Mouse (Mus musculus) fibroblast of lung, adult 2 months (primary cell): ENCODE measurements around the gene Cpne6.

Experiments used
- DNase-seq: peaks from one replicate; pipeline ENCODE4 v3.0.0-alpha.2; 2011; ENCODE audit warnings: low read depth

Cpne6 gene

DNA sequence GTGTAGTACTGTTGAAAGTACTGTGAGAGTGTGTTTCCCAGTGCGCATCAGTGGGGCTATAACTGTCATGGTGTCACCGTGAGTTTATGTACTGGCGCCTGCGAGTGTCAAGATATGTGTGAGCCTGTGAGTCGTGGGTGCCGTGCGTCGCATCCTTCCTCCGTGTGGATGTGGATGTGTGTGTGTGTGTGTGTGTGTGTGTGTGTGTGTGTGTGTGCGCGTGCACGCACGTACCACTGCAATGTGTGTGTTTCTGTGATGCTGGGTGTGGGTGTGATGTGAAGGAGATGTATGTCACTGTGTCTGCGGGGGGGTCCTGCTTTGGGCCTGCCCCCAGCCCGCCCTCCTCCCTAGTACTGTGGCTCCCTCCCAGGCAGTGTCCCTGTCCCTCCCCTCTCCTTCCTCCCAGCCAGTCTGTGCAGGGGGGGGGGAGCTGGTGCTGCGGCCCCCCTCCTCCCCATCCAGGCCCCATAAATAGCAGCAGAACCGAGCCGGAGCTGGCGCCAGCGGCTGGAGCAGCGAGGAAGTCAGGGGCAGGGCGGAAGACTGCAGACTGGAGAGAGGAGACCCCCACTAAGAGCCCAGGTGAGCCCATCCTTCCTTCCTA lies at the start of gene Cpne6:
Gene Cpne6, plus strand, starts transcription at position 321 of the 607 bp plus-strand sequence.
- DNase-seq: no peak

DNA sequence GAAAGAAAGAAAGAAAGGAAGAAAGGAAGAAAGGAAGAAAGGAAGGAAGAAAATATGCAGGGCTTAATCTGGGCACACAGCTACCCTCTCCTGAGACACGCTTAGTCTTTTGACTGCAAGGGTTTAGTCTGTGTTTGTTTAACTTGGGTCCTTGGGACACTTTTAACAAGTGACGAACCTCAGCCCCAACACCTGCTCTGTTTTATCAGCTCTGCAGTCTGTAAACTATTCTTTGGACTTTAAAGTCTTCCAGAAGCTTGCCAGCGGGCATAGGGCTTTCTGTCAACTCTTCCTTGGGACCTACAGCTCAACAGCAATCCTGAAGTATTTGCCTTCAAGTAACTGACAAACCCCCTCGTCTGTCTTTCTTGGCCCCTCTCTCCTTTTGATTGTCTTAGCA lies 48.5 kb upstream of the Cpne6 start:
- DNase-seq: no peak

DNA sequence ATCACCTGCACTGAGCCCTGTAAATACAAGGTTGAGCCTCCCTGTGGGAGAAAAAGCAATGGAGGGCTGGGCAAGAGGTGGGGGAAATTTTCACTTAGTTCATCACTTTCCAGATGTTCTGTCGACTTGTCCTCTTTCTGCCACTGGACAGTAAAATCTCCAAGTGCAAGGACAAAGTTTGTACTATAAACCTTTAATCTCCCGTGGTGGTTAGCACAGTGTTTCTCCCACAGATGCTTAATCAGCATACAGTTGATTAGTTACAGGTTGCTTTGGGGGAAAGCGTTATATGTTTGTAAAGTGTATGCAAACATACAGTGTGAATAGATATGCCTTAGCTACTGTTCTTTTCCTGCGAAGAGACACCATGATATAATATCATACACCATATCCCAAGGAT lies 43.8 kb upstream of the Cpne6 start:
- no peak for DNase-seq

DNA sequence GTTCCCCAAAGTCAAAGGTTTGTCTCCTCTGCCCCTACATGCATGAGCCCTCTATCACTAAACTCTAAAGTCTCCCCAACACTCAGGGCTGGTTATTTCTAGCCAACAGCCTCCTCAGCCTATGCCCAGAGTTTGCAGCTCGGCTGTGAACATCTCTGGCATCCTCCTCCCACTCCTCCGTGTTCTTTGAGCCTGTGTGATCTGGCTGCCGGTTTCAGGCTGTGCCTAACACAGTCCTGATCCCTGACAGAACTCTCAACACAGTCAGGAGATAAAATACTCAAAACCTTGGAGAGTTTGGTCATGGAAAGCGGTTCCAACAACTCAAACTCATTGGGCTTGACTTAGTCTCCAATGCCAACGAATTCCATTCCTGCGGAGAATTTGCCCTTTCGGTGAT lies 43.1 kb upstream of the Cpne6 start:
- DNase-seq: no peak

DNA sequence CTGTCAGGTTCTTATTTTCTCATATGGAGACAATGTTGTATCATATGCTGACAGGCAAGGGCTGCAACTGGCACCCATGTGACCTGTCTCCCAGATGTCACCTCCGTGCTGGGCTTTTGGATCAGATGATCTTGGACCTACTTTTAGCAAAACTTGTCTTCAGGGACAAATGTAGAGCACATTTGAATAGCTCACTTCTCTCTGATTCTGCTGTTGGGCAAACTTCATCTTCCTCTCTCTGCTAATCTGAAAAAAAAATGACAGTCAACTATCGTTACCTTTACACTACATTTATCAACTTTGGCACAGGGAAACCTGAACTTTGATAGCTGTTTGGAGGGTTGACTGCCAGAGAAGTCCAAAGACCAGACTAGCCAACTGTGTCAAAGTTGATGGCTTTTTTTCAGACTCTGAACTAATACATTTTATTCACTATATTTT lies 41.9 kb upstream of the Cpne6 start:
- no peak for DNase-seq

DNA sequence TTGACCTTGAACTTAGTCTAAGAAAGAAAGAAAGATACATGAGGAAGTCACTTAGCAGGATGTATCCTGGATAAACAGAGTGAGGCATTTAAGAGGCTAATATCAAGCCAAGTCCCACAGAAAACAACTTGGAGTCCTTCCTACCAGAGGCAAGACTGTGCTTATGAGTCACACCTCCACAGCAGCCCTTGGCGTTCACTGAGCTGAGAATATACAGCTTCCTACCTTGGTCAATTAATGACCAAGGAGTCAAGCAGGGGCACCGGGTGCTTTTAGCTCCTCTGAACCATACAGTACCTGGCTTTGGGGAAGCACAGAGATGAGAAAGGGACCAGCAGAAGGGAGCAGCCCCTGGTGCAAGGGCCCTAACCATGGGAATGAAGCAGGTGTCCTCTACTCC lies 41.2 kb upstream of the Cpne6 start:
- no peak for DNase-seq

DNA sequence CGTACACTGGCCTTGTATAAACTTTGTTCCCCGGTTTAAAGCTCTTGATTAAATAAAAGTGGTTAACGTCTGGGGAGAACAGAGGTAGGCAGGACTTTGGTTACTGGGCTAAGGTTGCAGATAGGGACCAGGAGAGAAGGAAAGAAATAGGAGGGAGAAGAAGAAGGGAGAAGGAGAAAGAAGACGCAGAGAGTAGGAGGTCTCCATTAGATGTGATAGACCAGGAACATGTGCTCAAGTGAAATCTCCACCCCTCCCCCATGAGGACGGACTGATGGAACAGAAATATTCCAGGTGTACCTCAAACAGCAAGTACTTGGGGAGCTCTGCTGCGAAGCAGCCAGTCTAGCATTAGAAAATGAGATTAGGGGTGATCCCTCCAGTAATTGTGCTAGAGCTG lies 40.4 kb upstream of the Cpne6 start:
- no peak for DNase-seq

DNA sequence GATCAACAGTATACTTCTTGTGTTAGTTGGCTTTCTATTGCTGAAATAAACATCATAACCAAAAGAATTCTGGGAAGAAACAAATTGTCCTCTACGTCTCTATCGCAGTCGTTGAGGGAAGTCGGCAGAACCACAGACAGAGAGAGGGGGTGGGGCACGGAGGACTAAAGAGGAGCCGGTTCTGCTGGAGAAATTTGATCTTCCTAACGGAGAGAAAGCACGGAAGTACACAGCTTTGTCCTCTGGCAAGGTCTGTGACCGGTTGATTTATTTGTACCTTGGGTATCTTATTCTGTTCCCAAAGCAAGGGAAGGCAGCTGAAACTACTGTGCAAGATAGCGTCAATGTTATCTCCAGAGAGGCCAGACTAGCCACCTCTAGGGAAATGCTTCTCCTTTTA lies 39.4 kb upstream of the Cpne6 start:
- DNase-seq: no peak

DNA sequence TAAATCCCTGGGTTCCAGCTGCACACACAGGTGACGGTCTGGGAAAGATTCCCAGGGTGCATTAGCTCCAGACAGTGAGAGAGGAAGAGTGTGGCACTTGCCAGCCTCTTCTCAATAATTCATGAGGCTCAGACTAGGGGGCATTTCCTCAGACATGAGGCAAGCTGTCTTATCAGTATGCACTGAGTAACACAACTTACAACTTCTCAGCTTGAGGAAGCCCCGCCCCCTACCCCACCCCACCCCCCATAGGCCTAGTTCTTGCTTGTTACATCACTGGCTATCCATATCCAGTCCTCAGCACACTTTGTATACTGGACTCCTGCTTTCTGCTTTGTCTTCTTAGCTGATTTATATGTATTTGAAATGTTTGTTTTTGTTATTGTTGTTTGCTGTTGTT lies 34.6 kb upstream of the Cpne6 start:
- no peak for DNase-seq

DNA sequence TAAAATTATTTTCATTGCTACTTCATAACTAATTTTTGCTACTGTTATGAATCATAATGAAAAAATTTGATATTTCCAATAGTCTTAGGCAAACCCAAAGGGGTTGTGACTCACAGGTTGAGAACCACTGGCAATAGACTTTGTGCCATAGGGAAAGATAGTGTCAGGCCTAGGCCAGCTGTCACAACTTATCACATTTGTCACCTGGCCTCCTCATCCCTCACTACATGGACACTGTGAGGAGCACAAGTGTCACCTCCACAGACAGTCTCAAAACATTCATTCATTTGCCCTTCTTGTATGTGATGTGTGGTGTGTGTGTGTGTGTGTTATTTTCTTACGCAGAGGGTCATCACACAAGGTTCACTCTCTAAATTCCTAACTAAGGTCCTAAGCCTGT lies 32.8 kb upstream of the Cpne6 start:
- DNase-seq: no peak

DNA sequence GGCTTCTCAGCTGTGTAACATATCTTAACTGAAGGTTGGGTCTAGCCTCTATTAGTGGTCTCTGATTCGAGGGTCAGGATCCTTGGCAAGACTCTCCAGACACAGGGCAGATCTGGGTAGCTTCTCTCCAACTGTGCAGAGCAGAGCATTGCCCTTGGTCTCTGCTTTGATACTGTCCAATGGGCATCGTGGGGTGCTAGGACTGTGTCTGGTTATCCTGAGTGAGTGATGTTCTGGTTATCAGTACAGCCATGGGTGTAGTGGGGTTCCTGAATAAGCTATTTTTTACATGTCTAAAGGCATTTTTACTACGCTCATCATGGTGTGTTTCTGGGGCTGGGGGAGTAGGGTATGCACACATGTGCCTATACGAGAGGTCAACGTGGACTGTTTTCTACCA lies 32.4 kb upstream of the Cpne6 start:
- DNase-seq: no peak

DNA sequence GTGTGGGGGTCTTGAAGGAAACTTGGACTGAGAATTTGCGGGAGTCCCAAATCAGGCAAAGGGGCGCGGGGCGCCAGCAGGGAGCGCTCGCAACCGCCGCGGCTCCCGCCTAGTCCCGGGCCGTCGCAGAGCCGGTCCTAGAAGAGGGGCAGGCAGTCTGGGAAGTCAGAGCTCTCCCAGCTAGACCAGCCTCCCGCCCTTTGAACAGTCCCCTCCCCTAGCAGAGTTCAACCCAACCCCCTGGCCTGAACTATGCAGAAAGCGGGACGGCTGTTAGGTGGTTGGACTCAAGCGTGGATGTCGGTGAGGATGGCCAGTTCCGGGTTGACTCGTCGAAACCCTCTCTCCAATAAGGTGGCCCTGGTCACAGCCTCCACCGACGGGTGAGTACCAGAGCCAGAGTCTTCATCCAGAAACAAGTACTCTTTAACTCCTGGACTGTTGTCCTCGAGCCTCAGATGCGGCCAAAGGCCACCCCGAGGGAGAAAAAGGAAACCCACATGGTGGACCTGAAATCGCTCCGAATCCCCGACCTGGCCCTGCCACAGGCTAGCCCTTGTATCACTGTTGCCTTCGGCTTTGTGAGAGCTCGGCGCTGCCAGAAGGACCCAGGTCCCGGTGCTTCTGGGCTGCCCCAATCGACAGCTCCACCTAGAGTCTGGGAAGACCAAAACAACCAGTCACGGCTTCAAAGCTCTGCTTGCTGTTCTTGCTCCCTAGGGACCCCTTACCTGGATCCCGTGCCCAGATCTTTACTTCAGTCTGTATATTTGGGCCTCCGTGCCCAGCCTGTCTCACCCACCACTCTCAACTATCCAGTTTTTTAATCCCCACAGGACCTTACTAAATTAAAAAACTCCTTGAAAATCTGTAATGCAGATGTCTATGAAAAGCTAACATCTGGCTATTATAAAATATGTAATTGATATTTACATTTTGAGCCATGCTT lies 31.3 kb upstream of the Cpne6 start, which contains the start of gene Dhrs4:
Gene Dhrs4, plus strand, starts transcription at position 108 of the 949 bp plus-strand sequence.
- peak; percentile 70 for DNase-seq

DNA sequence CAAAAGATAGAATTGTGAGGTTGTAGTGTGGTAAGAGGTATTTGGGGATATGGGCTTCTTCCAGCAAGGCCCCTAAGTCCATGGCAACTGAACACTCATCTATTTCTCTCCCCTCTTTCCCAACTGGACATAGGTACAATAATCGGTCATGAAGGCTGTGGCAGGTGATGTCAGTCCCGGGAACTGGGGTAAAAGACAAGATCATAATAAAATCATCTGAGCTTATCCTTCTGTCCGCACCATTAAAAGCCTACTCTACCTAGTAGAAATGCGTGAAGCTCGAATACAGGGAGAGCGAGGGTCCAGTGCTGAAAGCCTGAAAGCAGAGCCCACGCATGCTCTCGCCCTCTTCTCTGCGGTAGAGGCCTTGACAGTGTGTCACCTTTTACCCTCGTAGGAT lies 30.6 kb upstream of the Cpne6 start:
- no peak for DNase-seq

DNA sequence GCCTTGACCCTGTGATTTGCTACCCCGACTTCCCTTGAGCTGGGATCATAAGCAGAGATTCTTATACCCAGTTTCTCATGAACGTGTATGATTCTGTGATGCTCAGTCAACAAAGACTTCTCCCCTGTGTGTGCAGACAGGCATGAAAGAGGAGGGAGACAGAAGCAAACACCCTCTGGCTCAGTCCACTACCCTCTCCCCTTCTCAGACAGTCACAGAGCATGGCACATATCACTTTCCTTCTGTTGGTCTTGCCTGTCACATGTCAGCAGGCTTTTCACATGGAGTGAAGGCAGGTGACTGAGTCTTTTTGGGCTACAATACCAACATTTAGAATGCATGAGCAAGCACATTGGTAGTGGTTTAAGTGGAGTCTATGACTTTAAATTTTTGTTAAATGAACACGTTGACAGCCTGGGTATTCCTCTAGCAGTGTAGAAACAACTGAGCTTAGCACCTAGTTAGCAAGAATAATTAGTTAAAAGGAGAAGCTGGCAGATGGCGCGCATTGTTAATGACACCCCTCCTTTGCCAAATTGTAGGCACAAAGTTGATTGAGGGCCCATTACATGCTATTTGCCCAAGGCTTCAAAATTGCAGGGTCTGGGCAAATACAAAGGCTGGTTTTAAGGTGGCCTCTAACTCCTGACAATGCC lies 25.7 kb upstream of the Cpne6 start:
- DNase-seq: no peak

DNA sequence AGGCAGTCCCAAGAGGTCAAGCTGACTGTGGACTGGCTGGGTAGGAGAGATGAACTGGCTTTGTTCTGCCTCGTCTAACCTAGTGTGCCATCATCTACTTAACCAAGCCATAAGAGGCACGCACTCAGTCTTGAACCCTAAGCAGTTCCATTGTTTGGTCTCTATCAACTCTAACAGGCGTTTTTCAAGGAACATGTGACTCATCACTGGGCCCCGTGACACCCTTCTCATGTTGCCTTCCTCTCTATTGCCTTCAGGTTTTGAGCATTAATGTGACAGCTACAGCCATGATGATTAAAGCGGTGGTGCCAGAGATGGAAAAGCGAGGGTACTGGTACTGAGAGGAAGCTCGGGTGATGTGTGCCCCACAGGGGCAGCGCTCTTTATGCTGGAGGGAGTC lies 23.4 kb upstream of the Cpne6 start:
- no peak for DNase-seq

DNA sequence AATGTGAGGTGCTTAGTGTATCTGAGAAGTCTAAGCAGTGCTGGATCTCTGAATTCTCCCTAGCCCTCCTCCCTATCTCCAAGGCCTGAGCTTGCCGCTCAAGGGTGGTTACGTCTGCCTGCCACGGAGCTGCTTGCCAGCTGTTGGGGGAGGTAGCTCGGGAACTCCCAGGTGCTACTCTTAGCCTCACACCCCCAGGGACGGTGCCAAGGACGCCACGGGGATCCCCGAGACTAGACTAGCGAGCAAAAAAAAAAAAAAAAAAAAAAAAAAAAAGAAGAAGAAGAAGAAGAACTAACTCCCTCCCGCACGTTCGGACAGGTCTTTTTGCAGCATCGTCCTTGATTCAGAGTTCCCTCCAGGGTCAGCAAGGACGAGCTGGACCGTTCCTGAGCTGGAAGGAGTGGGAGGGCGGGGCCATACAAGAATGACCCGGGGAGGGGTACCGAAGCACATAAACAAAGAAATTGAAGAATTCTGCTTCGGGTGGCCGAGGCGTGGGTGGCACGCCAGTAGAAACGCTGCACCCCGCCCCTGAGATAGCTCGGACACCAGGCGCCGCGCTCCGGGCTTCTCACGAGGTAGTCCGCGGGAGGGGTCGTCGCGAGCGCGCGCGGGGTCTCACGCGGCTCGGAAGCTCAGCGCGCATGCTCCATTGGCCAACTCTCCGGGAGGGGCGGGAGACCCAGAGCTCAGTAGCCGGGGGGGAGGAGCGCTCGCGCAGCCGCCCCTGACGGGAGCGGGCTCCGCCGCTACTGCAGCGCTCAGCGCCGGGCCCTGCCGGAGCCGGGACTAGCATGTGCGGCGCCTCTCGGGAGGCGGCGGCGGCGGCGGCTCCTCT lies 19.7 kb upstream of the Cpne6 start, which contains the start of gene Carmil3:
Gene Carmil3, plus strand, starts transcription at position 291 of the 841 bp plus-strand sequence.
- no peak for DNase-seq

DNA sequence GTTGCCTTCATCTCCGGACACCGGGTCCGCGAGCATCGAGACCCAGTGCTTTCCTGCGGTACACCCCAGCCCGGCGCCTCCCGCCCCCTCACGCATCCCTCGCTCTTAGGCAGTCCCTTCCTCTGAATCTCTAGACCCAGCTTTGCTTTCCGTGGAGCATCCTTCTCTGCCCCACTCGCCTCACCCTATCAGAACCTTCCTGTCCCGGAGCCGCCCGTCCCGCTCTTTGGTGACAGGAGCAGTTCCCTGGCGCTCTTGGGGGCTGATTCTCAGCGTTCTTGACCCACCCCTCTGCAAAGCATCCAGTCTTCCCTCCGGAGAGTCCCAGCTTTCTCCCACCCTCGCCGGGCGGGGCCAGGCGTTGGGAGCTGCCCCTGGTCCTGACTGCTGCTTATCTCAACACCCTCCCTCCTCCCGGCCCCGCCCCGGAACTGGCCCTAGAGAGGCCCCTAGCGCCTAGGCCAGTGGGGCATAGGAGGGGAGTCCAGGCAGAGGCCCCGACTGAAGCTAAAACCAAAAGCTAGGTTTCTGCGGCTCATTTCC lies 18.9 kb upstream of the Cpne6 start:
- DNase-seq: no peak

DNA sequence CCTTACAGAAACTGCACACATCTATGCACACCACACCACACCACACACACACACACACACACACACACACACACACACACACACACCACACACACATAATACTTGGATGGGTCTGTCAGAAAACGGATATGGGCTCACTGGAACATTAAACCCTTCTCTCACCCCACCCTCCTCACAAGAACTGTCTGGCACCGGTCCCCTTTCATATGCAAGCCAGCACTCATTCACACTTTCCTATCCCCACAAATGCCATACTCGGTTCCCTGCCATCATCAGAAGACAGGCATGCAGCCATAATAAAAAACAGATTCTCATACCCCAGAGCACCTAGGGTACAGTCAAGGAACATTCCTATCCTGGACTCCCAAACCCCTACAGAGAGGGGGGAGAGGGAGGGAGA lies 18.1 kb upstream of the Cpne6 start:
- DNase-seq: no peak

DNA sequence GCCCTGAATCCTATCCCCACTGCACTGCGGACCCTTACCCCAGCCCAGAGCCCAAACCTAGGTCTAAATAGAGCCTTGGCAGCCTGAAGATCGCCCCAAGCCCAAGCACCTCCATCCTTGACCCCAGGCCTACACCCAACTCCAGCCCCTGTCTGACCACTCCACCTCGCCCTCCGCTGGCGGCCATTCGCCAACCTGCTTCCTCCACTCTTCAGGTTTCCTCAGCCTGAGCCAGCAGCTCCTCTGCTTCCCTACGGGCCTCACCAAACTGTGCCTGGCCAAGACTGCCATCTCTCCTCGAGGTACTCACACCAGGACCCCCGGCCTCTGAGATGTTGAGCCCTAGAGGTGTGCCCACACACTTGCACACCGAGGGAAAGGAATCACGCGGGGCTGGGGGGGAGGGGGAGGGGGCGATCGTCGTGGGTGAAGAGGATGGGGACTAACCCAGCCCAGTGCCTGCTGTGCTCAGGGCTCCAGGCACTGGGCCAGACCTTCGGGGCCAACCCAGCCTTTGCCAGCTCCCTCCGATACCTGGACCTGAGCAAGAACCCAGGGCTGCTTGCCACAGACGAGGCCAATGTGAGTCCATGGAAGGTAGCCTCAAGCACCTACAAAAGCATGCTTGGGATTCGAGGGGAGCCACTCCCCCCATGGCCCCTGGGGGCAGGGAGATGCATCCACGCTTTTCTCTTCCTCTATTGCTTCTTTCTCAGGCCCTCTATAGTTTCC lies 14.6 kb upstream of the Cpne6 start:
- DNase-seq: no peak

DNA sequence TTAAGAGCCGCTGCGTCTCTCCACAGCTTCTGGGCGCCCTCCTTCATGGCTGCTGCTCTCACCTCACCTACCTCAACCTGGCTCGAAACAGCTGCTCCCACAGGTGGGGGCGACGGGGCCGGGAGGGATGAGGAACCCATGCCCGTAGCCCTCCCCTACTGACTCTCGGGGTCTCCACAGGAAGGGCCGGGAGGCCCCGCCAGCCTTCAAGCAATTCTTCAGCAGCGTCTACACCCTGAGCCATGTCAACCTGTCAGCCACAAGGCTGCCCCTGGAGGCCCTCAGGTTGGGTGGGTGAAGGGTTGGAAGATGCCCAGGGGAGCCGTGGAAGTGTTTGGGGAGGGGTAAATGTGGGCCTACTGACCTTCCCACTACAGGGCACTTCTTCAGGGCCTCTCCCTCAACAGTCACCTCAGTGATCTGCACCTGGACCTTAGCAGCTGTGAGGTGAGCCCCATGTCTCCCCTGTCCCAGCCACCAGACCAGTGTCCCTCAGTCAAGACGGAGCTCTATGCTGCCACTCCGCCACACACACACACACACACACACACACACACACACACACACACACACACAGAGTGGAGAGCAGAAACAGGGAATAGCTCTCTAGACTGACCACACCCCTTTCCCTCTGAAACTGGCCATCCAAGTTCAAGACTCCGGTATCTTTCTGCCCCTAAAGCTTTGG lies 13.3 kb upstream of the Cpne6 start:
- no peak for DNase-seq
